Mouse (Mus musculus): Measurements from ENCODE around the gene Gm10638. TPM values are rescaled to one million over a fixed set of nuclear protein-coding genes. Genes with fewer than 3 reads are reported as not detected.

Gm10638 gene
- polyA plus RNA-seq, 1 experiment from 2014 or later, result 6.8 TPM

- no peak overlapping the region for H3K9ac ChIP-seq (ENCODE audit: low read depth, low read length)
- H3K9me3 ChIP-seq (replicated peaks; ENCODE audit: control insufficient read depth, low read length, poor library complexity, severe bottlenecking), result no peaks in the 10 kb centered on the region
- H3K4me3 ChIP-seq (ENCODE audit: low read depth, low read length), result no peak overlapping the region
- H3K27me3 ChIP-seq (ENCODE audit: control insufficient read depth, insufficient read depth, low read depth, low read length), result no peaks in the 10 kb centered on the region
- no peak for ATAC-seq
- no peak overlapping the region for H3K4me2 ChIP-seq (ENCODE audit: low read length)
- WGBS, result 92% methylated on average over 8 of the region's 8 CpGs
- no peak overlapping the region for H3K27ac ChIP-seq (ENCODE audit: low read length)
- no peaks in the 10 kb centered on the region for H3K4me1 ChIP-seq (ENCODE audit: control insufficient read depth, insufficient read depth, low read length)
- H3K36me3 ChIP-seq (ENCODE audit: control insufficient read depth, insufficient read depth, low read length), result no peaks in the 10 kb centered on the region
Measured at GRCm38 (mm10) chr8:86765669-86766068, 20.2 kb downstream of the Gm10638 start.

- H3K4me1 ChIP-seq (ENCODE audit: control insufficient read depth, insufficient read depth, low read length), result no peaks in the 10 kb centered on the region
- H3K4me3 ChIP-seq (ENCODE audit: low read depth, low read length), result no peak overlapping the region
- H3K27me3 ChIP-seq (ENCODE audit: control insufficient read depth, insufficient read depth, low read depth, low read length), result no peaks in the 10 kb centered on the region
- no peaks in the 10 kb centered on the region for H3K9me3 ChIP-seq (replicated peaks; ENCODE audit: control insufficient read depth, low read length, poor library complexity, severe bottlenecking)
- ATAC-seq, result no peak
- 87% methylated on average over 9 of the region's 9 CpGs for WGBS
- no peak overlapping the region for H3K9ac ChIP-seq (ENCODE audit: low read depth, low read length)
- H3K27ac ChIP-seq (ENCODE audit: low read length), result no peak overlapping the region
- H3K4me2 ChIP-seq (ENCODE audit: low read length), result no peak overlapping the region
- H3K36me3 ChIP-seq (ENCODE audit: control insufficient read depth, insufficient read depth, low read length), result no peaks in the 10 kb centered on the region
Measured at GRCm38 (mm10) chr8:86766548-86767211, 21.2 kb downstream of the Gm10638 start.

- WGBS, result 83% methylated on average over 5 of the region's 5 CpGs
- no peak for ATAC-seq
- Histone ChIP-seq H3K9me3 (replicated peaks; ENCODE audit: control insufficient read depth, low read length, poor library complexity, severe bottlenecking) (no peaks in the 10 kb centered on the region), H3K36me3 (ENCODE audit: control insufficient read depth, insufficient read depth, low read length) (no peaks in the 10 kb centered on the region), H3K9ac (ENCODE audit: low read depth, low read length) (no peak overlapping the region), H3K27ac (ENCODE audit: low read length) (no peak overlapping the region), H3K27me3 (ENCODE audit: control insufficient read depth, insufficient read depth, low read depth, low read length) (no peaks in the 10 kb centered on the region), H3K4me2 (ENCODE audit: low read length) (no peak overlapping the region), H3K4me3 (ENCODE audit: low read depth, low read length) (no peak overlapping the region), H3K4me1 (ENCODE audit: control insufficient read depth, insufficient read depth, low read length) (no peaks in the 10 kb centered on the region)
Measured at GRCm38 (mm10) chr8:86768499-86768898, 23.0 kb downstream of the Gm10638 start.

DNA sequence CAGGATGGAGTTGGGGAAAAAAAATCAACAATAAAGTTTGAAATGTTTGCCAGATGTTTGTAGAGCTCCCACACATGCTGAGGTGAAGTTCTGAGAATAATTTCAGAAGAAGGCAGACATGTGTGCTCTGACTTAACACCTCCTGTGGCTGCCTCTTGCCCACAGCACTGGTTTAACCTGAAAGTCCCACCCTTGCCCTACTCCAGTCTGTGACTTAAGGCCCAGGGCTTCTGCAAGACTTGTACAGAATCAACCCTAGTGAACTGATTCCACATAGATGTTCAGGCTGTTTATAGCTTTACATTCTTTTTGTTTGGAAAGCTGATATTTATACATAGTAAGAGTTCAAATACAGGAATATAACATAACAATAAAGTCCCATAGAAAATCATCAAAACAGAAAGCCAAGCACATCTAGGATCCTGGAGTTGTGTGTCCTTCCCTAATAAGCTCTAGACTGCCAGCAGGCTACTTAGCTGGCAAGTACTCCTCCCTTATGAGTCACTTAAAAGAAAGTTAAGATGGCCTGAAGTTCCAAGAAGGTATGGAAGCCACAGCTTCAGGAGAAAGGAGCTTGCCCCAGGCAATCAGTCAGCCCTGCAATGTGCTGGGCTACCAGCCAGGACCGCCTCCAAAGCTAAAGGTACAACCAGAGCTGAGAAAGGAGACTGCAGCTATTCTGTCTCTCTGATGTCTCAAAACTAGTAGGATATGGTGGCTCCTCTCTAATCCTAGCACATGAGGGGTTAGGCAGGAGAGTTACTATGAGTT lies 24.6 kb downstream of the Gm10638 start:
- Histone ChIP-seq H3K9ac (ENCODE audit: low read depth, low read length) (no peak overlapping the region), H3K4me2 (ENCODE audit: low read length) (no peak overlapping the region)

DNA sequence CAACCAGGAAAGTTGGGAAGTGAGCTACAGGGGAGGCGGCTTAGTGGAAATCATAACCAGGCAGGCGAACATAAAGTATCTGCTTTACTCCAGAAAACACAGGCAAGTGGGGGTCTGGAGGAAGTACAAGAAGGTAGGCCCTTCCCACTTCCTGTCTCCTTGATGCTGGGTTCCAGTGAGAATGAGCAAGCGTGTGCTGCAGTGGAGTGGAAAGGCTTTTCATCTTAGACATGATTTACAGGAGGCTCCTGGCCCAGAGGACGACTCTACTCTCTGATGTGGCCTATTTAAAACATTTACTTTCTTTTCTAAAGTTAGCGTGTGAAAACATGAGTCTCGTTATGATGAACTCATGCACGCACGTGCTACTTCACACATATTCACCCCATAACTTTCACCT lies 33.7 kb downstream of the Gm10638 start:
- 87% methylated on average over 8 of the region's 8 CpGs for WGBS
- no peak for ATAC-seq

More for the DNA sequence above, 24.6 kb downstream of the Gm10638 start:
- Histone ChIP-seq H3K4me3 (ENCODE audit: low read depth, low read length) (no peak overlapping the region), H3K9me3 (replicated peaks; ENCODE audit: control insufficient read depth, low read length, poor library complexity, severe bottlenecking) (no peaks in the 10 kb centered on the region), H3K36me3 (ENCODE audit: control insufficient read depth, insufficient read depth, low read length) (no peaks in the 10 kb centered on the region), H3K4me1 (ENCODE audit: control insufficient read depth, insufficient read depth, low read length) (no peaks in the 10 kb centered on the region), H3K27ac (ENCODE audit: low read length) (no peak overlapping the region), H3K27me3 (ENCODE audit: control insufficient read depth, insufficient read depth, low read depth, low read length) (no peaks in the 10 kb centered on the region)
- 67% methylated on average over 1 of the region's 1 CpGs for WGBS
- ATAC-seq, result no peak

DNA sequence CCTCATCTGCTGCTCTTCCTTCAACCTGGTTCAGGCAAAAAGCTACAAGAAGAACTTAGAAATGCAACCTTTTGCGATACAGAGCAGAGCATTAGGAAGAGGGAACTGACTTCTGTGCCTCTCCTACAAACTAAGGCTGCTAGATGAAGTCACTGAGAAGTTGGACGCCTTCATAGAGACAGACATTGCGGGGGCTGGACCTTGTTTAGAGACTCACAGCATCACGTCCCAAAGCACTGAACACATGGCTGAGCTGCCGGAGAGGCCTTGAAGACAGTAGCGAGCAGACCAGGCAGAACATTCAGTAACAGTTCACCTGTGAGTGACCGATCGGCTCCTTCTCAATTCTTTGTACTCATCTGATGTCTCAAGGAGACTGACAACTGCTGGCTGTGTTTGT lies 35.6 kb downstream of the Gm10638 start:
- H3K4me2 ChIP-seq (ENCODE audit: low read length), result no peak overlapping the region
- no peaks in the 10 kb centered on the region for H3K4me1 ChIP-seq (ENCODE audit: control insufficient read depth, insufficient read depth, low read length)
- no peak for ATAC-seq
- H3K27me3 ChIP-seq (ENCODE audit: control insufficient read depth, insufficient read depth, low read depth, low read length), result no peaks in the 10 kb centered on the region
- H3K4me3 ChIP-seq (ENCODE audit: low read depth, low read length), result no peak overlapping the region
- 93% methylated on average over 8 of the region's 8 CpGs for WGBS
- H3K27ac ChIP-seq (ENCODE audit: low read length), result no peak overlapping the region
- H3K36me3 ChIP-seq (ENCODE audit: control insufficient read depth, insufficient read depth, low read length), result no peaks in the 10 kb centered on the region
- no peaks in the 10 kb centered on the region for H3K9me3 ChIP-seq (replicated peaks; ENCODE audit: control insufficient read depth, low read length, poor library complexity, severe bottlenecking)
- no peak overlapping the region for H3K9ac ChIP-seq (ENCODE audit: low read depth, low read length)

More for the DNA sequence above, 33.7 kb downstream of the Gm10638 start:
- no peak overlapping the region for H3K4me2 ChIP-seq (ENCODE audit: low read length)
- no peaks in the 10 kb centered on the region for H3K4me1 ChIP-seq (ENCODE audit: control insufficient read depth, insufficient read depth, low read length)
- no peak overlapping the region for H3K27ac ChIP-seq (ENCODE audit: low read length)
- no peak overlapping the region for H3K4me3 ChIP-seq (ENCODE audit: low read depth, low read length)
- H3K9me3 ChIP-seq (replicated peaks; ENCODE audit: control insufficient read depth, low read length, poor library complexity, severe bottlenecking), result no peaks in the 10 kb centered on the region
- H3K36me3 ChIP-seq (ENCODE audit: control insufficient read depth, insufficient read depth, low read length), result no peaks in the 10 kb centered on the region
- H3K9ac ChIP-seq (ENCODE audit: low read depth, low read length), result no peak overlapping the region
- H3K27me3 ChIP-seq (ENCODE audit: control insufficient read depth, insufficient read depth, low read depth, low read length), result no peaks in the 10 kb centered on the region

DNA sequence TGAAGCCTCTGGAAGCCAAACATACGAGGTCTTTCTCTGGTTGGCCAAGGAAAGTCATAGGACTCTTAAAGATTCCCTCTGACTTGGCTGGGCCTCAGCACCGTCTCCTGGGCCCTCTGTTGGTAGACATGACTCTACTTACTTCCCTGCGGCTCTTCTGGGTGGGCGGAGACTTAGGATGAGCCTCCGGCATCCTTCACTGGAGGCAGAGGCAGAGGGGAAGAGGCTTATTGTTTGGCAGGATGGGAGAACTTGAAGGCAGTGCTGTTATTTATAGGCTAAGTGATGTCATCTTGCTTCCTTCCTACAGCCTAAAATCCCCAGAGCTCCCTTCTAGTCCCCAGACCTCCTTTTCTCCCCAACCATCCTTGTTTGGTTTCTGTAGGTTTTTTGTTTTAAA lies 41.0 kb downstream of the Gm10638 start:
- 53% methylated on average over 5 of the region's 5 CpGs for WGBS

DNA sequence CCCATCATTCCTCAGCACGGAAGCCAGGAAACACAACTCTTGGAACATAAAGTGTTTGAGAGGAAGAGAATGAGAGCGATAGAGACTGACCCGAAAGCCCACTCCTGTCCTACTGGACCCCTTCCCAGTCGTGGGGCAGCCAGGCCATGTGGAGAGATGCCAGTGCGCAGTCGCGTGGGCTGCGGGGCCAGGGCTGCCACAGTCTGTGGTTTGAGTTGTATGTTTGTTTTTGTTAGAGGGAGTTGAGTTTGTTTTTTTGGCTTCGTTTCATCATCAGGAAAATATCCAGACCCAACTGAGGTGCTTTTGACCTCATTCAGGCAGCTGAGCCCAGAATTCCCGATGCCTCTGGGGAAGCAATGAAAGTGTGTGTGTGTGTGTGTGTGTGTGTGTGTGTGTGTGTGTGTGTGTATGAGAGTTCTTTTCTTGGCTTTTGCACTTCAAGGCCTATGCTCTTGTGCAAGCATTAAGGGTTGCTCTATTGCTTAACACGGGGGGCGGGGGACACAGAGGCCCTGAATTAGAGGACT lies 42.5 kb downstream of the Gm10638 start:
- Histone ChIP-seq H3K27me3 (ENCODE audit: control insufficient read depth, insufficient read depth, low read depth, low read length) (no peaks in the 10 kb centered on the region), H3K27ac (ENCODE audit: low read length) (no peak overlapping the region), H3K4me1 (ENCODE audit: control insufficient read depth, insufficient read depth, low read length) (no peaks in the 10 kb centered on the region), H3K4me3 (ENCODE audit: low read depth, low read length) (no peak overlapping the region), H3K9ac (ENCODE audit: low read depth, low read length) (no peak overlapping the region), H3K36me3 (ENCODE audit: control insufficient read depth, insufficient read depth, low read length) (no peaks in the 10 kb centered on the region), H3K9me3 (replicated peaks; ENCODE audit: control insufficient read depth, low read length, poor library complexity, severe bottlenecking) (no peaks in the 10 kb centered on the region), H3K4me2 (ENCODE audit: low read length) (no peak overlapping the region)
- ATAC-seq, result no peak
- WGBS, result 88% methylated on average over 12 of the region's 12 CpGs

More for the DNA sequence above, 41.0 kb downstream of the Gm10638 start:
- Histone ChIP-seq H3K27me3 (ENCODE audit: control insufficient read depth, insufficient read depth, low read depth, low read length) (no peaks in the 10 kb centered on the region), H3K4me1 (ENCODE audit: control insufficient read depth, insufficient read depth, low read length) (no peaks in the 10 kb centered on the region), H3K4me3 (ENCODE audit: low read depth, low read length) (no peak overlapping the region), H3K9me3 (replicated peaks; ENCODE audit: control insufficient read depth, low read length, poor library complexity, severe bottlenecking) (no peaks in the 10 kb centered on the region), H3K27ac (ENCODE audit: low read length) (no peak overlapping the region), H3K4me2 (ENCODE audit: low read length) (no peak overlapping the region), H3K36me3 (ENCODE audit: control insufficient read depth, insufficient read depth, low read length) (no peaks in the 10 kb centered on the region), H3K9ac (ENCODE audit: low read depth, low read length) (no peak overlapping the region)
- no peak for ATAC-seq

- H3K27me3 ChIP-seq (ENCODE audit: control insufficient read depth, insufficient read depth, low read depth, low read length), result no peaks in the 10 kb centered on the region
- H3K36me3 ChIP-seq (ENCODE audit: control insufficient read depth, insufficient read depth, low read length), result no peaks in the 10 kb centered on the region
- H3K9ac ChIP-seq (ENCODE audit: low read depth, low read length), result no peak overlapping the region
- H3K4me2 ChIP-seq (ENCODE audit: low read length), result no peak overlapping the region
- no peaks in the 10 kb centered on the region for H3K4me1 ChIP-seq (ENCODE audit: control insufficient read depth, insufficient read depth, low read length)
- H3K4me3 ChIP-seq (ENCODE audit: low read depth, low read length), result no peak overlapping the region
- no peaks in the 10 kb centered on the region for H3K9me3 ChIP-seq (replicated peaks; ENCODE audit: control insufficient read depth, low read length, poor library complexity, severe bottlenecking)
- 82% methylated on average over 1 of the region's 1 CpGs for WGBS
- ATAC-seq, result no peak
- no peak overlapping the region for H3K27ac ChIP-seq (ENCODE audit: low read length)
Measured at GRCm38 (mm10) chr8:86789576-86789975, 44.1 kb downstream of the Gm10638 start.

Measured in midbrain, embryonic 16.5 days (tissue).